Mouse (Mus musculus) lung, adult 2 months (tissue): ENCODE measurements around the gene Gm28047.

Source experiments
- CTCF ChIP-seq: fragments of 200-500 bp; IDR thresholded peaks from 2 replicates; pipeline ENCODE4 v1.5.1; 2011; ENCODE audit warnings: mild to moderate bottlenecking, low read length, control low read depth; ENCODE audit not compliant: insufficient read depth
- POLR2A ChIP-seq: fragments of 200-500 bp; IDR thresholded peaks from 2 replicates; pipeline ENCODE4 v1.6.1; 2011; ENCODE audit warnings: low read depth, mild to moderate bottlenecking, control low read depth, low read length, borderline replicate concordance; ENCODE audit errors: extremely low read depth

- TF ChIP-seq CTCF (no peak), POLR2A (no peak)
Observed at GRCm38 (mm10) chr15:102533926-102534325, 90.9 kb downstream of the Gm28047 start.
